8 mouse cellular contexts compared by ENCODE assay signal in the genomic region with DNA sequence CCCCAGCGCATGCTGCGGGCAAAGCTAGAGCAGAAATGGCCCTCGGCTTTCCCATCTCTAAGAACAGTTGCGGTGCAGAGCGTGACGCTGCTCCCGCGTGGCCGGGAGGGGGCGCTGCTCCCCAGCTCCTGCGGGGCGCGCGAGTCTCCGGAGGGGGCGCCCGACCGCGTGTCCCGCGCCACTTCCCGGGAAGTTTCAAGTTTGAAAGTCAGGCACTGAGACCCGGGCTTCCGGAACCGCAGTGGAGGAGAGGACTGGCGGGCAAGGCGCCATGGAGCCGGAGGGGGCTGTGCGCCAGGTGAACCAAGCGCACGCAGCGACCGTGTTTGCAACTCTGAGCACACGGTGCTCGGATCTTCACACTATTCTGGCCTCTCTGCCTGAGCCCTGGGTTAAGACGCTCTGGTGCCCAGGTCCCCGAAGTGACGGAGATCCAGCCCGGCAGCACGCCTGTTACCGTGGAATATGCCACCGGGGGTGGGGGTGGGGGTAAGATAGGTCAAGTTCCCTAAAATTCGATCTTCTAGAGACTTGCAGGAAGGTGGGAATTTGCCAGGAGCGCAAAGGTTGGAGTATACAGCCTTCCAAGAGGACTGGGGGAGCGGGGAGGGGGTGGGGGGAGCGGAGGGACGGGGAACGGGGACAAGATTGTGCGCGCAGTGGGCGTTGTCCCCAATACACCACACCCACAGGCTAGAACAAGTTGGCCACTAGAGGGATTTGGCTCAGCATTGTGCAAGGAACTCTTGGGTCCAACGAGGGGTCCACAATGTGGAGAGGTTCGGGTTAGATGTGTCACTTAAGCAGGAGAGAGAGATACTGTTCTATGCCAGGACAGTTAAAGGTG. TPM values are rescaled to one million over a fixed set of nuclear protein-coding genes. Genes with fewer than 3 reads are reported as not detected.
DNase-seq lines count a peak whose midpoint lies in the region; TF ChIP-seq lines count a peak whose summit lies in the region.

A gene (plus strand): TSS at position 183 of the 847 bp plus-strand sequence.

- no peaks in the 10 kb centered on the region for H3K9me3 ChIP-seq in midbrain, embryonic 10.5 days (replicated peaks)

- DNase-seq in adrenal gland, adult 18-20 months (ENCODE audit: low spot score in 2 of 2), result peak; percentile 92 to 93
- peak; percentile 88 for DNase-seq in gastrocnemius, postnatal 14 days
- DNase-seq in induced T-regulatory cell, adult 2 months (ENCODE audit: low read depth), result peak; percentile 89
- peak; percentile 82 for DNase-seq in left cerebral cortex, postnatal 4 days
- DNase-seq in midbrain, embryonic 10.5 days (ENCODE audit: low spot score), result peak; percentile 89
- peak; percentile 70 for DNase-seq in right cerebral cortex, postnatal 25 days
- peak; percentile 84 to 88 for DNase-seq in urinary bladder, postnatal 4 days (ENCODE audit: low spot score in 2 of 2)

- no peak for TF ChIP-seq POLR2A in cortical plate, adult 2 months (IDR thresholded peaks at IDR 0.05; ENCODE audit: extremely low read depth, insufficient read depth, low read length)

- no peak within 1 kb of the TSS for H3K27ac ChIP-seq in cortical plate, adult 2 months (ENCODE audit: insufficient read depth, low read length)
- H3K27ac ChIP-seq in midbrain, embryonic 10.5 days (replicated peaks), result peak within 1 kb of the TSS; percentile 89

- WGBS in midbrain, embryonic 10.5 days, result 2% methylated on average over 53 of the region's 53 CpGs

- no peaks in the 10 kb centered on the region for H3K27me3 ChIP-seq in midbrain, embryonic 10.5 days (ENCODE audit: low read depth, poor library complexity, severe bottlenecking)

- no peaks in the 10 kb centered on the region for H3K4me1 ChIP-seq in cortical plate, adult 2 months (ENCODE audit: control insufficient read depth, insufficient read depth, low read length)
- H3K4me1 ChIP-seq in midbrain, embryonic 10.5 days, result peaks cover 25% of the 10 kb centered on the region

- TF ChIP-seq CTCF in cortical plate, adult 2 months (IDR thresholded peaks at IDR 0.05; ENCODE audit: extremely low read depth, insufficient read depth, low read length), result peak; percentile 75

- intact Hi-C loops in gastrocnemius, postnatal 14 days (cut with DNase I; ENCODE audit: low total_unique reads), result no loop called here
- intact Hi-C loops in left cerebral cortex, postnatal 4 days (cut with DNase I), result no loop called here

- peaks cover 29% of the 10 kb centered on the region for H3K36me3 ChIP-seq in midbrain, embryonic 10.5 days

- peak within 1 kb of the TSS; percentile 4; the same call in 1 of the 2 replicates for H3K4me3 ChIP-seq in cortical plate, adult 2 months (ENCODE audit: insufficient read depth, low read length)
- peak within 1 kb of the TSS; percentile 69 for H3K4me3 ChIP-seq in midbrain, embryonic 10.5 days

RNA-seq across cellular contexts. Expression of the gene that starts here (rescaled TPM):
- total RNA-seq in adrenal gland, adult 18-20 months (2021), result 1 to 10 TPM; 5.6 to 6.2 TPM
- 2.2 and 2.4 TPM in 2 replicates for polyA plus RNA-seq in cortical plate, adult 2 months (2012; rRNA removed)
- 1 to 10 TPM; 5.9 to 6.4 TPM for total RNA-seq in gastrocnemius, postnatal 14 days (2021)
- 1 to 10 TPM; 2.1 to 2.6 TPM for total RNA-seq in left cerebral cortex, postnatal 4 days (2021)
- 12.1 and 13.5 TPM in 2 replicates for polyA plus RNA-seq in midbrain, embryonic 10.5 days (2016; fragmentation: Nextera tagmentation; extraction: Ambion mirVana)
